Mouse (Mus musculus): ENCODE results near the gene Mapkapk2. TPM values are rescaled to one million over a fixed set of nuclear protein-coding genes. Genes with fewer than 3 reads are reported as not detected.

The Mapkapk2 gene
- polyA plus RNA-seq, 1 experiment from 2014 or later, result 93.0 TPM

- Histone ChIP-seq H3K4me3 (no peak overlapping the region), H3K9me3 (replicated peaks) (no peaks in the 10 kb centered on the region), H3K4me1 (replicated peaks) (peaks cover 33% of the 10 kb centered on the region), H3K27ac (ENCODE audit: poor library complexity, severe bottlenecking) (no peak overlapping the region), H3K9ac (no peak overlapping the region), H3K27me3 (replicated peaks) (no peaks in the 10 kb centered on the region), H3K4me2 (no peak overlapping the region), H3K36me3 (peaks cover 18% of the 10 kb centered on the region)
- no peak for ATAC-seq (ENCODE audit: insufficient number of reproducible peaks, low FRiP score)
- WGBS, result 88% methylated on average over 8 of the region's 8 CpGs
These were observed 48.7 kb downstream of the Mapkapk2 start for GRCm38 (mm10) chr1:131048946-131049345.

GRCm38 (mm10) chr1:131048121-131048863 lies 49.3 kb downstream of the Mapkapk2 start:
- no peak overlapping the region for H3K27ac ChIP-seq (ENCODE audit: poor library complexity, severe bottlenecking)
- H3K4me3 ChIP-seq, result no peak overlapping the region
- no peak for ATAC-seq (ENCODE audit: insufficient number of reproducible peaks, low FRiP score)
- peaks cover 14% of the 10 kb centered on the region for H3K36me3 ChIP-seq
- no peak overlapping the region for H3K9ac ChIP-seq
- peaks cover 28% of the 10 kb centered on the region for H3K4me1 ChIP-seq (replicated peaks)
- H3K27me3 ChIP-seq (replicated peaks), result no peaks in the 10 kb centered on the region
- no peak overlapping the region for H3K4me2 ChIP-seq
- whole genome bisulfite sequencing, result 85% methylated on average over 6 of the region's 6 CpGs
- H3K9me3 ChIP-seq (replicated peaks), result no peaks in the 10 kb centered on the region

GRCm38 (mm10) chr1:131046607-131047006 lies 51.0 kb downstream of the Mapkapk2 start:
- H3K27me3 ChIP-seq (replicated peaks), result no peaks in the 10 kb centered on the region
- H3K27ac ChIP-seq (ENCODE audit: poor library complexity, severe bottlenecking), result 0 out of 2 replicates have a peak overlapping the region, but pooled peaks have one; percentile 23
- peaks cover 24% of the 10 kb centered on the region for H3K4me1 ChIP-seq (replicated peaks)
- H3K36me3 ChIP-seq, result no peaks in the 10 kb centered on the region
- 75% methylated on average over 10 of the region's 10 CpGs for WGBS
- no peak overlapping the region for H3K9ac ChIP-seq
- no peak overlapping the region for H3K4me3 ChIP-seq
- ATAC-seq (ENCODE audit: insufficient number of reproducible peaks, low FRiP score), result no peak
- H3K4me2 ChIP-seq, result no peak overlapping the region
- H3K9me3 ChIP-seq (replicated peaks), result no peaks in the 10 kb centered on the region

- Histone ChIP-seq H3K4me3 (no peak overlapping the region), H3K36me3 (no peaks in the 10 kb centered on the region), H3K27ac (ENCODE audit: poor library complexity, severe bottlenecking) (no peak overlapping the region), H3K4me1 (replicated peaks) (peaks cover 21% of the 10 kb centered on the region), H3K4me2 (no peak overlapping the region), H3K9ac (no peak overlapping the region), H3K27me3 (replicated peaks) (no peaks in the 10 kb centered on the region), H3K9me3 (replicated peaks) (no peaks in the 10 kb centered on the region)
- ATAC-seq (ENCODE audit: insufficient number of reproducible peaks, low FRiP score), result no peak
- WGBS, result 79% methylated on average over 2 of the region's 2 CpGs
These were observed 51.8 kb downstream of the Mapkapk2 start for GRCm38 (mm10) chr1:131045723-131046355.

- Histone ChIP-seq H3K27ac (ENCODE audit: poor library complexity, severe bottlenecking) (no peak overlapping the region), H3K27me3 (replicated peaks) (no peaks in the 10 kb centered on the region), H3K4me1 (replicated peaks) (peaks cover 21% of the 10 kb centered on the region), H3K4me3 (no peak overlapping the region), H3K4me2 (no peak overlapping the region), H3K9ac (no peak overlapping the region), H3K9me3 (replicated peaks) (no peaks in the 10 kb centered on the region), H3K36me3 (no peaks in the 10 kb centered on the region)
- no peak for ATAC-seq (ENCODE audit: insufficient number of reproducible peaks, low FRiP score)
- WGBS, result 87% methylated on average over 4 of the region's 4 CpGs
These were observed 54.0 kb downstream of the Mapkapk2 start for GRCm38 (mm10) chr1:131043636-131044035.

GRCm38 (mm10) chr1:131042721-131043120 lies 54.9 kb downstream of the Mapkapk2 start:
- H3K27me3 ChIP-seq (replicated peaks), result no peaks in the 10 kb centered on the region
- H3K27ac ChIP-seq (ENCODE audit: poor library complexity, severe bottlenecking), result no peak overlapping the region
- peaks cover 21% of the 10 kb centered on the region for H3K4me1 ChIP-seq (replicated peaks)
- no peak overlapping the region for H3K9ac ChIP-seq
- no peaks in the 10 kb centered on the region for H3K36me3 ChIP-seq
- no peaks in the 10 kb centered on the region; the same call in 1 of the 2 replicates for H3K9me3 ChIP-seq (replicated peaks)
- no peak overlapping the region for H3K4me2 ChIP-seq
- 85% methylated on average over 3 of the region's 3 CpGs for WGBS
- no peak overlapping the region for H3K4me3 ChIP-seq
- ATAC-seq (ENCODE audit: insufficient number of reproducible peaks, low FRiP score), result no peak

- no peaks in the 10 kb centered on the region; the same call in 1 of the 2 replicates for H3K9me3 ChIP-seq (replicated peaks)
- no peaks in the 10 kb centered on the region for H3K27me3 ChIP-seq (replicated peaks)
- no peaks in the 10 kb centered on the region for H3K36me3 ChIP-seq
- H3K4me2 ChIP-seq, result no peak overlapping the region
- H3K4me1 ChIP-seq (replicated peaks), result peaks cover 21% of the 10 kb centered on the region
- H3K9ac ChIP-seq, result peak overlapping the region; percentile 20; the same call in 1 of the 2 replicates
- no peak for ATAC-seq (ENCODE audit: insufficient number of reproducible peaks, low FRiP score)
- 46% methylated on average over 2 of the region's 2 CpGs for whole genome bisulfite sequencing
- H3K27ac ChIP-seq (ENCODE audit: poor library complexity, severe bottlenecking), result no peak overlapping the region; the same call in 1 of the 2 replicates
- H3K4me3 ChIP-seq, result no peak overlapping the region
These were observed 55.4 kb downstream of the Mapkapk2 start for GRCm38 (mm10) chr1:131042263-131042662.

GRCm38 (mm10) chr1:131039479-131039878 lies 58.1 kb downstream of the Mapkapk2 start:
- Histone ChIP-seq H3K36me3 (no peaks in the 10 kb centered on the region), H3K4me2 (no peak overlapping the region), H3K9me3 (replicated peaks) (no peaks in the 10 kb centered on the region; the same call in 1 of the 2 replicates), H3K27me3 (replicated peaks) (no peaks in the 10 kb centered on the region), H3K4me1 (replicated peaks) (peaks cover 5% of the 10 kb centered on the region; the same call in 1 of the 2 replicates), H3K4me3 (no peak overlapping the region), H3K9ac (no peak overlapping the region), H3K27ac (ENCODE audit: poor library complexity, severe bottlenecking) (no peak overlapping the region)
- no peak for ATAC-seq (ENCODE audit: insufficient number of reproducible peaks, low FRiP score)
- 81% methylated on average over 5 of the region's 5 CpGs for WGBS

GRCm38 (mm10) chr1:131038415-131039017 lies 59.1 kb downstream of the Mapkapk2 start:
- no peaks in the 10 kb centered on the region; the same call in 1 of the 2 replicates for H3K9me3 ChIP-seq (replicated peaks)
- peaks cover 5% of the 10 kb centered on the region; the same call in 1 of the 2 replicates for H3K4me1 ChIP-seq (replicated peaks)
- H3K4me2 ChIP-seq, result no peak overlapping the region
- 83% methylated on average over 10 of the region's 10 CpGs for WGBS
- H3K27me3 ChIP-seq (replicated peaks), result no peaks in the 10 kb centered on the region
- no peak overlapping the region for H3K9ac ChIP-seq
- ATAC-seq (ENCODE audit: insufficient number of reproducible peaks, low FRiP score), result no peak
- H3K36me3 ChIP-seq, result no peaks in the 10 kb centered on the region
- H3K27ac ChIP-seq (ENCODE audit: poor library complexity, severe bottlenecking), result no peak overlapping the region
- H3K4me3 ChIP-seq, result no peak overlapping the region

- WGBS, result 87% methylated on average over 5 of the region's 5 CpGs
- Histone ChIP-seq H3K9me3 (replicated peaks) (no peaks in the 10 kb centered on the region; the same call in 1 of the 2 replicates), H3K36me3 (no peaks in the 10 kb centered on the region), H3K9ac (no peak overlapping the region), H3K4me1 (replicated peaks) (peaks cover 5% of the 10 kb centered on the region; the same call in 1 of the 2 replicates), H3K4me3 (no peak overlapping the region), H3K4me2 (no peak overlapping the region), H3K27me3 (replicated peaks) (no peaks in the 10 kb centered on the region), H3K27ac (ENCODE audit: poor library complexity, severe bottlenecking) (no peak overlapping the region)
- ATAC-seq (ENCODE audit: insufficient number of reproducible peaks, low FRiP score), result no peak
These were observed 59.6 kb downstream of the Mapkapk2 start for GRCm38 (mm10) chr1:131038001-131038400.

GRCm38 (mm10) chr1:131031267-131031666 lies 66.4 kb downstream of the Mapkapk2 start:
- ATAC-seq (ENCODE audit: insufficient number of reproducible peaks, low FRiP score), result no peak

More at GRCm38 (mm10) chr1:131031267-131031666, 66.4 kb downstream of the Mapkapk2 start:
- 51% methylated on average over 3 of the region's 3 CpGs for WGBS
- no peak overlapping the region for H3K4me3 ChIP-seq
- no peak overlapping the region for H3K4me2 ChIP-seq
- H3K27me3 ChIP-seq (replicated peaks), result no peaks in the 10 kb centered on the region
- H3K9me3 ChIP-seq (replicated peaks), result no peaks in the 10 kb centered on the region
- no peaks in the 10 kb centered on the region for H3K4me1 ChIP-seq (replicated peaks)
- no peak overlapping the region for H3K27ac ChIP-seq (ENCODE audit: poor library complexity, severe bottlenecking)
- no peak overlapping the region for H3K9ac ChIP-seq
- no peaks in the 10 kb centered on the region for H3K36me3 ChIP-seq
